Comparison of ENCODE assay signal across 15 mouse cellular contexts in the genomic region with DNA sequence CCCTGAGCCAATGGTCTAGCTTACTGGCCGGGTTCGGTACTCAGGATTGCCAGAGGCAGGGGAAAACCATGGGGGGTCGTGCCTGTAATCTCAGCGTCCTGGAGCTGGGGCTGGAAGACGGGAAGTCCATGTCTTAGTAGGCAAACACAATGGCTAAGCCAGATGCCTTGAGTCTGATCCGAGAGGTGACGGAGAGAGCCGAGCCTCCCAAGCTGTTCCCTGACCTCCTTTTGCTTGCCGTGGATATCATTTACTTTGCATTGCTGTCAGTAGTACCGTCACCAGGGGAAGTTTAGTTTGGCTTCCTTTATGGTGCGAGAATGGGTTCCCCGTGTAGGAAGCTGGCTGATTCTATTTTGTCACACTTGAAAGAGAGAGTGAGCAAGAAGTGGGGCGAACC.
"Had no signal": no experiment of that assay in that cellular context is flagged by ENCODE, and none has a peak within 500 bp of the region (broad histone marks: within the 10 kb centered on the region; RNA-seq: fewer than 3 reads in every experiment).

No protein-coding gene starts in this region.

- DNase-seq: gastrocnemius, adult 2 months; gastrocnemius, postnatal 14 days; gastrocnemius, postnatal 36 days; heart, adult 11 months; heart, adult 2 months; heart, postnatal 14 days; heart, postnatal 36 days; kidney, adult 11 months; kidney, adult 2 months; kidney, adult 9 months; kidney, postnatal 14 days; kidney, postnatal 36 days; layer of hippocampus, adult 9-11 months; layer of hippocampus, postnatal 36 days; left cerebral cortex, postnatal 4 days had no signal
